Mouse (Mus musculus): ENCODE measurements around the gene Cbx1. TPM values are rescaled to one million over a fixed set of nuclear protein-coding genes. Genes with fewer than 3 reads are reported as not detected.

Cbx1 gene
- polyA plus RNA-seq, 1 experiment, result 43.8 TPM

DNA sequence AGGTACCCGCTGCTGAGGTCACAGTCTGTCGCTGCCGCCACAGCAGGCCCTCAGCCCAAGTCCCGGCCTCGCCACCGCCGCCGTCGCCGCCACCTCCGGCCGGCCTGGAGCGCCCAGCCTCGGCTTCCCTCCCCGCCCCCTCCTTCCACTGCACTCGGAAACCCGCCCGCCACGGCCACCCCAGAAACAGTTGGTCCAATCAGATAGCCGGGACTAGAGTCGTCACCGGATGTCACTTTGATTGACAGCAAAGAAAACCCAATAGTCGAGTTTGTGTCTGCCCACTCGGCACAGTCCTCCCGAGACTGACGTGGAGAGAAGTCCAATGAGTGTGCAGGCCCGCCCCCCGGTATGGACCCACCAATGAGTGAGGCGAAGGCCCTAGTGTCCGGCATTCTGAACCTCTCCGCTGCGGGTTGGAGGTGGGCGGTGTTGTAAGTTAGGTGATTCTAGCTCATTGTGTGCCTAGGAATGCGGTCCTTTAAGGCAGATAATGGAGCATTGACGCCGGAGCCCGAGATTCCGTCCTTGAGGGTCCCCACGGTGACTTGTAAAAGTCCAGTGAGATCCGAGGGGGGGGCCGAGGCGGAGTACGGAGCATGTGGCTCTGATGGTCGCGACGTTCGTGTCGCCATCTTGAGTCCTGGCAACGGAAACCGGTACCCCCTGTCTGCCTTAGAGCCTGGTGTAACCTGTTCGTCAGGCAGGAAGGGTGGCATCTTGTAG lies 41.0 kb downstream of the Cbx1 start, which contains the start of gene Nfe2l1:
Gene Nfe2l1 (minus strand): TSS at position 156 of the 726 bp plus-strand sequence.
- no peaks in the 10 kb centered on the region for H3K27me3 ChIP-seq (ENCODE audit: control insufficient read depth, insufficient read depth, insufficient read length)
- peak within 1 kb of the TSS; percentile 93 for H3ac ChIP-seq (ENCODE audit: control insufficient read depth, insufficient read length, low read depth)
- peaks cover 25% of the 10 kb centered on the region for H3K36me3 ChIP-seq (ENCODE audit: control insufficient read depth, insufficient read depth)
- no peak for TF ChIP-seq FOSL1 (IDR thresholded peaks at IDR 0.05; ENCODE audit: insufficient read depth, low read length, poor library complexity, severe bottlenecking)
- no peak for TF ChIP-seq MYOG (IDR thresholded peaks at IDR 0.05; ENCODE audit: control insufficient read depth, extremely low read depth, insufficient read length)
- no peak for TF ChIP-seq CEBPB (IDR thresholded peaks at IDR 0.05; ENCODE audit: low read depth)
- TF ChIP-seq MAX (IDR thresholded peaks at IDR 0.05), result peak; percentile 89
- peak; percentile 27 for TF ChIP-seq USF1 (IDR thresholded peaks at IDR 0.05; ENCODE audit: low read depth)
- no peak for TF ChIP-seq CTCF (IDR thresholded peaks at IDR 0.05; ENCODE audit: control insufficient read depth, insufficient read depth, insufficient read length)
- peak within 1 kb of the TSS; percentile 78 for H3K4me3 ChIP-seq (ENCODE audit: insufficient read depth, poor library complexity, severe bottlenecking)
- H3K79me3 ChIP-seq (ENCODE audit: low read depth), result peaks cover 43% of the 10 kb centered on the region
- H3K79me2 ChIP-seq (ENCODE audit: control insufficient read depth, insufficient read depth), result peaks cover 44% of the 10 kb centered on the region

DNA sequence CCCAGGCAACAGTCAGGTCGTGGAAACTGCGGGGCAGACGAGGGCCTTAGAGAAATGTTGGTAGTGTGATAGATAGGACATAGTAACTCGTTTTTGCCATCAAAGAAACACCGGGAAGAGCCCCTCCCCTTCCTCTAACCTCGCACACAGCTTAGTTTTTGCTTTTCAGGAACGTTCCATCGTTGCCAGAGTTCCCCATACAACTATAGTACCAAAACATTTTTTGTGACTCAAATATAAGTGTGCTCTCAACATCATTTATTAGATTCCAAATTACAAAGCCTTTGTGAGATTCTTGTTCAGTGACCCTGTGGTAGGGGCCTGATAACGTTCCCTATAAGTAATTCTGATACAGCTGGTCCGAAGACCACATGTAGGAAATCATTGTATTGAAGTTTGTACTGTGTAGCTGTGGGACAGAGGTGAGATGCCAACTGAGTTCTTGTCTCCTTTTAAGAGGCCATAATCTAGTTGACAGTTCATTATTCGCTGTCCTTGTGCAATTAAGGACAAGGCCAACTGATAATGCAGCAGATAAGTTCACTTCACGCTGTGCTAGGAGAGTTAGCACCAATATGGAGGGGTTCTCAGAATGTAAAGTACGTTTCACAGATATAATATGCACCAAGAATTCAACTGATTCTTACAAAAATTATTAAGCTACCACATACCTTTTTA lies 41.8 kb downstream of the Cbx1 start:
- TF ChIP-seq CEBPB (IDR thresholded peaks at IDR 0.05; ENCODE audit: low read depth) (no peak), MYOG (IDR thresholded peaks at IDR 0.05; ENCODE audit: control insufficient read depth, extremely low read depth, insufficient read length) (no peak), FOSL1 (IDR thresholded peaks at IDR 0.05; ENCODE audit: insufficient read depth, low read length, poor library complexity, severe bottlenecking) (no peak), USF1 (IDR thresholded peaks at IDR 0.05; ENCODE audit: low read depth) (no peak), MAX (IDR thresholded peaks at IDR 0.05) (no peak), CTCF (IDR thresholded peaks at IDR 0.05; ENCODE audit: control insufficient read depth, insufficient read depth, insufficient read length) (no peak), MYOD1 (IDR thresholded peaks at IDR 0.05; ENCODE audit: control insufficient read depth, insufficient read length, low read depth) (no peak)
- peak overlapping the region; percentile 78 for H3K4me3 ChIP-seq (ENCODE audit: insufficient read depth, poor library complexity, severe bottlenecking)
- H3K79me3 ChIP-seq (ENCODE audit: low read depth), result peaks cover 36% of the 10 kb centered on the region
- peak overlapping the region; percentile 85 for H3ac ChIP-seq (ENCODE audit: control insufficient read depth, insufficient read length, low read depth)
- peaks cover 21% of the 10 kb centered on the region for H3K36me3 ChIP-seq (ENCODE audit: control insufficient read depth, insufficient read depth)
- peaks cover 37% of the 10 kb centered on the region for H3K79me2 ChIP-seq (ENCODE audit: control insufficient read depth, insufficient read depth)
- no peaks in the 10 kb centered on the region for H3K27me3 ChIP-seq (ENCODE audit: control insufficient read depth, insufficient read depth, insufficient read length)

DNA sequence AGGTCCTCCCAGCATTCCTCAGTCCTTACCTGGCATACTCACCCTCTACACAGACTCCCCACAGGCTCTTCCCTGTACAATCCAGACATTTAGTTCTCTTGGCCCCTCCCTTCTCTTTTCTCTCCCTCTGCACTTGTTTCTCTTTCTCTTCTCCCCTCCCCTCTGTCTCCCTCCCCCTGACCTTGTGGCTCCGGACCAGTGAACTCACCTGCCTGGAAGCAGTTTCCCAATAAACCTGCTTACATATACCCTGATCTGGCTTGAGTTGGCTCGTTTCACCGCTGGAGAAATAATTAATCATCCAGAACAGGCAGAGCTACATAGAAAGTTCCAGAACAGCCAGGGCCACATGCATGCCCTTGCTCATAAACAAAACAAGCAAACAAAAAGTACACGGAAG lies 42.6 kb downstream of the Cbx1 start:
- H3K27me3 ChIP-seq (ENCODE audit: control insufficient read depth, insufficient read depth, insufficient read length), result no peaks in the 10 kb centered on the region
- H3ac ChIP-seq (ENCODE audit: control insufficient read depth, insufficient read length, low read depth), result no peak overlapping the region
- H3K36me3 ChIP-seq (ENCODE audit: control insufficient read depth, insufficient read depth), result peaks cover 14% of the 10 kb centered on the region
- H3K79me3 ChIP-seq (ENCODE audit: low read depth), result peaks cover 28% of the 10 kb centered on the region
- no peak overlapping the region for H3K4me3 ChIP-seq (ENCODE audit: insufficient read depth, poor library complexity, severe bottlenecking)
- H3K79me2 ChIP-seq (ENCODE audit: control insufficient read depth, insufficient read depth), result peaks cover 28% of the 10 kb centered on the region
- TF ChIP-seq CEBPB (IDR thresholded peaks at IDR 0.05; ENCODE audit: low read depth), result no peak
- TF ChIP-seq MAX (IDR thresholded peaks at IDR 0.05), result no peak
- TF ChIP-seq MYOG (IDR thresholded peaks at IDR 0.05; ENCODE audit: control insufficient read depth, extremely low read depth, insufficient read length), result no peak
- no peak for TF ChIP-seq CTCF (IDR thresholded peaks at IDR 0.05; ENCODE audit: control insufficient read depth, insufficient read depth, insufficient read length)

DNA sequence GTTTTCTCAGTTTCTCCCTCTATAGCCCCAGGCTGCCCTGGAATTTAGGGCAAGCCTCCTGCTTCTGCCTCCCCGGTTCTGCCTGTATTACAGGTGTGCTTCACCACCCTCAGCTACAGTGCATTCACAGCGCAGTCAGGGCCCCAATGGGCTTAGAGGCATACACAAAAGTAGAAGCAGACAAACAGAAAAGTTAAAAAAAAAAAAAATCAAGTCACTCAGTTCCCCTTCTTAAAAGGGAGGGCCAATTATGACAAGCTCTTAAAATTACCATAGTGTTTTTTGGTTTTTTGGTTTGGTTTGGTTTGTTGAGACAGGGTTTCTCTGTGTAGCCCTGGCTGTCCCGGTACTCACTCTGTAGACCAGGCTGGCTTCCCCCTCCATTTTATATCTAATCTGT lies 43.6 kb downstream of the Cbx1 start:
- Histone ChIP-seq H3K79me3 (ENCODE audit: low read depth) (peaks cover 18% of the 10 kb centered on the region), H3K27me3 (ENCODE audit: control insufficient read depth, insufficient read depth, insufficient read length) (no peaks in the 10 kb centered on the region), H3ac (ENCODE audit: control insufficient read depth, insufficient read length, low read depth) (no peak overlapping the region), H3K4me3 (ENCODE audit: insufficient read depth, poor library complexity, severe bottlenecking) (no peak overlapping the region), H3K36me3 (ENCODE audit: control insufficient read depth, insufficient read depth) (peaks cover 4% of the 10 kb centered on the region), H3K79me2 (ENCODE audit: control insufficient read depth, insufficient read depth) (peaks cover 18% of the 10 kb centered on the region)
- no peak for TF ChIP-seq MYOD1 (IDR thresholded peaks at IDR 0.05; ENCODE audit: control insufficient read depth, insufficient read length, low read depth)
- no peak for TF ChIP-seq MYOG (IDR thresholded peaks at IDR 0.05; ENCODE audit: control insufficient read depth, extremely low read depth, insufficient read length)
- TF ChIP-seq USF1 (IDR thresholded peaks at IDR 0.05; ENCODE audit: low read depth), result no peak
- no peak for TF ChIP-seq CEBPB (IDR thresholded peaks at IDR 0.05; ENCODE audit: low read depth)

DNA sequence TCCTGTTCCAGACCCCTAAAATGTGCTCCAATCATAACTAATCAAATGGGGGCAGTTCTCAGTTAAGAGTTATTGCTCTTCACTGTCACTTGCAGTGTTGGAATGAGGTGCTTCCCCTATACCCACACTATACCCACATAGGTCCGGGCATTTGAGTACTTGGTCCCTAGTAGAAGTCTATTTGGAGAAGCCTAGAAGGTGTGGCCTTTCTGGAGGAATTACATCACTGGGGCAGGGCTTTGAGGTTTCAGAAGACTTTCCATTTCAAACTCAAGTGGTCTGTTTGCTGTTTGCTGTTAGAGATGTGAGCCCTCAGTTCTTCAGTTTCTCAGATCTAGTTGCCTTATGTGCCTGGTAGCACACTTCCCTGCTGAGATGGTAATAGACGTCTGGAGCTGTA lies 44.0 kb downstream of the Cbx1 start:
- Histone ChIP-seq H3K79me3 (ENCODE audit: low read depth) (peaks cover 13% of the 10 kb centered on the region), H3K4me3 (ENCODE audit: insufficient read depth, poor library complexity, severe bottlenecking) (no peak overlapping the region), H3K27me3 (ENCODE audit: control insufficient read depth, insufficient read depth, insufficient read length) (no peaks in the 10 kb centered on the region), H3K36me3 (ENCODE audit: control insufficient read depth, insufficient read depth) (no peaks in the 10 kb centered on the region), H3ac (ENCODE audit: control insufficient read depth, insufficient read length, low read depth) (no peak overlapping the region), H3K79me2 (ENCODE audit: control insufficient read depth, insufficient read depth) (peaks cover 14% of the 10 kb centered on the region)
- TF ChIP-seq MYOG (IDR thresholded peaks at IDR 0.05; ENCODE audit: control insufficient read depth, extremely low read depth, insufficient read length) (no peak), CTCF (IDR thresholded peaks at IDR 0.05; ENCODE audit: control insufficient read depth, insufficient read depth, insufficient read length) (no peak), USF1 (IDR thresholded peaks at IDR 0.05; ENCODE audit: low read depth) (no peak), CEBPB (IDR thresholded peaks at IDR 0.05; ENCODE audit: low read depth) (no peak), MYOD1 (IDR thresholded peaks at IDR 0.05; ENCODE audit: control insufficient read depth, insufficient read length, low read depth) (no peak), FOSL1 (IDR thresholded peaks at IDR 0.05; ENCODE audit: insufficient read depth, low read length, poor library complexity, severe bottlenecking) (no peak), MAX (IDR thresholded peaks at IDR 0.05) (no peak)

Measured in C2C12 (cell line).